Mouse (Mus musculus) thymus, adult 2 months (tissue): Measurements from ENCODE around the gene Ccser1.

Experiments
- CTCF ChIP-seq: fragments of 200-500 bp; IDR thresholded peaks from 2 replicates; pipeline ENCODE4 v1.5.1; 2012; ENCODE audit warnings: mild to moderate bottlenecking, control low read depth, low read length, moderate library complexity, borderline replicate concordance; ENCODE audit not compliant: control insufficient read depth, poor library complexity, insufficient read depth; ENCODE audit errors: extremely low read depth
- POLR2A ChIP-seq: fragments of 200-500 bp; IDR thresholded peaks from 2 replicates; pipeline ENCODE4 v1.6.1; 2012; ENCODE audit warnings: mild to moderate bottlenecking, low read length, control low read depth, moderate library complexity; ENCODE audit not compliant: control insufficient read depth, poor library complexity, insufficient read depth; ENCODE audit errors: extremely low read depth

DNA sequence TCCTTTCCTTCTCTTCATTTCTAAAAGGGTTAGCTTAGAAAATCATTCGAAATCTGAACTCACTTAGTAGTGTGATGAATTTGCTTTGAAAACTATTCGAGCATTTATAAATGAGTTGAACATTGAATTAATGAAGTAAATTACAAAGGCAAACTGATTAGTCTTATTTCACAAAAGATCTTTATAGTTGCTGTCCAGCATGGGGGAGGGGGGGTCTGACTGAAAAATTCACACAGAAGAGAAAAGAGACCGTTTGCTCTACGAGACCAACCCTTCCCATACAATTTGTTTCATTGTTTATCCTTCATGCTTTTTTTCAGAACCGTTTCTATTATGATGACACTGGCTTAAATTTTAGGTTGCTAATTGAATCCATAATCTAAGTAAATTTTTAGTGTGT lies 583.3 kb downstream of the Ccser1 start:
- TF ChIP-seq CTCF (no peak), POLR2A (no peak)
